Mouse (Mus musculus): Measurements from ENCODE around the gene Dnaic2.

Dnaic2 gene

DNA sequence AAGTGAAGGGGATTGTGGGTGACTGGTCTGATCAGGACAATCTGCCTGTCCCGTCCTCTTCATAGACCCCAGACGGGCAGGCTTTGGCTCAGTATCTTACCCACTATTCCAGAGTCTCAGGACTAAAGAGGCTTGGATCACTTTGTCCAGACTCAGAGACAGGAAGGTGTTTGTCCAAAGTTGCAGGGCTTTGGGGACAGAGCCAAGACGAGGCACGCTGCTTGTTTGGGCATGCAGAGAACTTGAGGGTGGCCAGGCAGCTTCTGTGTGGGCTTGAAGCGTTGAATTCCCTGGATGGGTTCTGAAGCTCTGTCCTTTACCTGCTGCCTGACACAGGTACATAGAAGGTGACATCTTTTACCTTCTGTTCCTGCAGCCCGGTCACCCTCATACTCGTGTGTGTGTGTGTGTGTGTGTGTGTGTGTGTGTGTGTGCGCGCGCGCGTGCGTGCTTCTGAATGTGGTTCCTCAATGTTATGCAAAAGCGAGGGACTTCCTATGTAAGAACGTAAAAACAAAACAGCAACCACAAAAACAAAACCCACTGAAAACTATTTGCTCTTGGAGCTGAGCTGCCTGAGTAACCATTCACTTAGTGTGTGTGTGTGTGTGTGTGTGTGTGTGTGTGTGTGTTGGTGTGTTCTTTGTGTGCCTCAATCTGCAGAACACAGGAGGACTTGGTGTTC lies 24.8 kb upstream of the Dnaic2 start:
- DNase-seq (ENCODE audit: low read depth, low spot score): no peak

GRCm38 (mm10) chr11:114702996-114703361 lies 24.2 kb upstream of the Dnaic2 start:
- no peak for DNase-seq (ENCODE audit: low read depth, low spot score)

DNA sequence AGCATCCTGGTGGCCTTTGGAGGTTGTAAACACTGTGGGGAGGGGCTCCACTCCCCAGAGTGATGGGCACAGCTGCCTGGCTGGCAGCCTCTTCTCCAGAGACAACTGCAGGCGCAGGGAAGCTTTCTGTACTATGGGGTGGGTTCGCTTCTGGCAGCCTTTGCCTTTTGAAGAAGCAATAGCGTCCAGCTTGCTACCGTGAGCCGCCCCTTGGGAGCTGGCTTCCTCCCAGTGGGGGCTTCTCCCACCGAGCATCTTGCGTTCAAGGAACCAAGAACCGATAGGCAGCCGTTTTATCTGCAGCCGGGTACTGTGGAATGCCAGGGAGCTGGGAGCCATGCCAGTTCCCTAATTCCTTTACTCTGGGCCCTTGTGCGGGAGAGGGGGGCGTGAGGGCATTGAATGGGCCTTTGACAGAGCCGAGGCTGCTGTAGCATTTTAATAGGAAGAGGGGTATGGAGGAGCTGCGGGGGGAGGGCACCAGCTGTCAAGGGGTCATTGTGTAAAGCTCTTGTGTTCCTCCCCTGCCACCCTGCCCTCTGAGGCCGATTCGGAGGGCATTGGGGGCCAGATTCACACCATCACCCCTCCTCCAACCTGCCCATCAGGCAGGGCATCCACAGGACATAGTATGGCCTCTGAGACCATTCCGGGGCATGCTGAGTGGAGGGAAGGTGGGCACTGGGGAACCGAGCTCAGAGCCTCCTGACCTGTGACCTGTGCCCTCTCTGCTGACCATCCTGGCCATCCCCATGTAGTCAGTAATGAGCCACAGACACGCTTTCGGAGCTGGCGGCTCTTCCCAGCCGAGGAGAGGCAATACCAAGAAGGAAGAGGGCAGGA lies 22.9 kb upstream of the Dnaic2 start:
- DNase-seq (ENCODE audit: low read depth, low spot score): peak; percentile 73

DNA sequence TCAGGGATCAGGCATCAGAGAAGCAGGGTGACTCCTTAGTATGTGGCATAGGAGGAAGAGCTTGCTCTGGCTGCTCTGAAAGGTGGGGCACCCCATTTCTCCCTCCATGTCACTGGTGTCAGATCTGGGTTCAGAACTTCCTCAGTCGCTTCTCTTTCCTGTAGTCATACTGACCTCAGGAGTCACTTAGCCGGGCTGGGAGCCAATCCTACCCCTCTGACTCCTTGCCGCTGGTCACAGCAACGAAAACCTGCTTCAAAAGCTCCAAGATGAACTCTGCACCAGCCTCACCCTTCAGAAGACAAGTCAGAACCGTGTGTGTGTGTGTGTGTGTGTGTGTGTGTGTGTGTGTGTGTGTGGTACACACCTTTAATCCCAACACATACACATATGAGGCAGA lies 20.9 kb upstream of the Dnaic2 start:
- DNase-seq (ENCODE audit: low read depth, low spot score): no peak

GRCm38 (mm10) chr11:114711393-114711792 lies 15.8 kb upstream of the Dnaic2 start:
- no peak for DNase-seq (ENCODE audit: low read depth, low spot score)

- DNase-seq (ENCODE audit: low read depth, low spot score): no peak
Observed at GRCm38 (mm10) chr11:114711861-114712260, 15.3 kb upstream of the Dnaic2 start.

DNA sequence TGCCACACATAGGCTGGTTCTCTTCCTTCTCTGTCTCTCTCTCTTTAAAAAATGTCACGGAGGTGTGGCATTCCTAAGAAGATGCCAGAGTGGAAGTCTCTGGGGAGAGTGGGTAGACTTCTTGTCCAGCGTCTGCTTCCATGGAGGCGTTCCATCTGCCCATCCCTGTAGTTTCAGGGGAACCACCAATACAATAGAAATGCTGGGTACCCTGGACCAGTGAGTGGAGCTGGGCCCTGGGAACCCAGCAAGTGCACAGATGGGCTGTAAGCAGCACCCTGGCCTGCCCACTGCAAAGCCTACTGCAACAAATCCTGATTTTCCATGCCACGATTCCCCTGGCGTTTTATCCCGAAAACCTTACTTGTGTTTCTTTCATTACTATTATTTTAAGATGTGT lies 12.7 kb upstream of the Dnaic2 start:
- peak; percentile 44 for DNase-seq (ENCODE audit: low read depth, low spot score)

DNA sequence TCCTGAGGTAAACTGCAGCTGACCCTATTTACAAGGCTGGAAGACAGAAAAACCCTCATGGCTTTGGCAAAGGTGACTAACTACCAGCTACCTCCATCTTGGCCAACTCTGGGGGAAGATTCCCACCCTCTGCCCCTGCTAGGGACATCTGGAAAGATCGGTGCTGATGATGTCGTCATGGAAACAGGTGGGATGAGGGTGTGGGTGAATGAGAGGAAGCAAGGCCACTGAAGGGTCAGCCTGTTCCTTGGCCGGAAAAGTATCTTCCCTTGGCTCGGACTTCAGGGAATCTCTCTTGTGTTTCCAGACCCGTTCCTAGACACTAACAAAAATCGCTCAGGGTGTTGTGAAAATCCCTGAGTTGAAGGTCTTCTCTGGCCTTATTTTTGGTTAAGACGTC lies 11.7 kb upstream of the Dnaic2 start:
- no peak for DNase-seq (ENCODE audit: low read depth, low spot score)

GRCm38 (mm10) chr11:114720535-114720934 lies 6.7 kb upstream of the Dnaic2 start:
- no peak for DNase-seq (ENCODE audit: low read depth, low spot score)

GRCm38 (mm10) chr11:114722438-114722837 lies 4.8 kb upstream of the Dnaic2 start:
- no peak for DNase-seq (ENCODE audit: low read depth, low spot score)

DNA sequence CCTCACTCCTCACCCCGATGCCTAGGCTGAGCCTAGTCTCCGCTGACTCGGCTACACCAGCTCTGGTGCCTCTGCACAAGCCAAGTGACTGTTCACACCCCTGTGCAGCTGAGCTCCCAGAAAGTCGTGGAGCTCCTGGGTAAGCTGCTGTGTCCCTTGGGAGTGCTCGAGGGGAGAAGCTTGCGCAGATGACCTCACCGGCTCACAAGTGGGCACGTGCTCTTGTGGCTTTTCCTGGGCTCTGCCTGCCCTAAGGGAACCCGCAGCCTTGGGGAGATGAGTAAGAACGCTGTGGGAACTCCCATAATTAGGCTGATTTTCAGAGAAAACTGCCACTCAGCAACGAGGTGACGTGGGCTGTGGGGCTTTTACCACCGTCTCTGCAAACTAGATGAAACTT lies 4.2 kb upstream of the Dnaic2 start:
- no peak for DNase-seq (ENCODE audit: low read depth, low spot score)

DNA sequence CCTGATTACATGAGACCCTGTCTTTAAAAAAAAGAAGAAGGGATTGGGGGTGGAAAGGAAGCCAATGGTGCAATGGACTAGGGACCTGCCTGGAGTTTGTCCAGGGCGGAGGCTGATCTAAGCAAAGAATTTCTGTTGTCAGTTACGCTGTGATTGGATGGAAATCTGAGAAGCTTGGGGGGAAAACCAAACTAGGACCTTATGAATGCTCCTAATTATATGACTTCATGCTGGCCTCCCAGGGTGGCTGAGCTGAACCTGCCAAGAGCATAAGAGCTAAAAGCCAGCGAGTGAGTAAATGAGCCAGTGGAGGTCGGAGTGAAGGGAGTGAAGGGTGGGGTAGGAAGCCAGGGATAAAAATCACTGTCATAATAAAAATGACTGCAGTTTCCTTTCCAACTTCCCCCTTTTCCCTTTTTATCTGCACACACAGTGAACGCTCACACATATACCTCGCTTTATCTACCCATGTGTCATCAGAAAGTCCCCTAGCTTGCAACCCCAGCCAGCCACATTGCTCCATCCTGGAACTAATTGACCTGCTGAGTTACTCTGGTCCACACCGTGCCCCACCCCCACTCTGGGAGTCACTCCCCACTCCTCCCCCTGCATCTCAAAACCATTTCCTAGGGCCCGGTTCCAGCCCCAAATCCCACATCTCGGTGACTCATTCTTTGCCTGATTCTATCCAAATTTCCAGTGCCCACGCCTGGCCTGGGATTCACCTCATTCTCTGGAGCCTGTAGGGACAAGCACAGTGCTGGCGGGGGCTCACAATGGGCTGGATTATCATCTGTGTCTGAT lies 2.2 kb upstream of the Dnaic2 start:
- DNase-seq (ENCODE audit: low read depth, low spot score): no peak

- DNase-seq (ENCODE audit: low read depth, low spot score): no peak
Observed at GRCm38 (mm10) chr11:114727826-114728186, 598 bp downstream of the Dnaic2 start.

DNA sequence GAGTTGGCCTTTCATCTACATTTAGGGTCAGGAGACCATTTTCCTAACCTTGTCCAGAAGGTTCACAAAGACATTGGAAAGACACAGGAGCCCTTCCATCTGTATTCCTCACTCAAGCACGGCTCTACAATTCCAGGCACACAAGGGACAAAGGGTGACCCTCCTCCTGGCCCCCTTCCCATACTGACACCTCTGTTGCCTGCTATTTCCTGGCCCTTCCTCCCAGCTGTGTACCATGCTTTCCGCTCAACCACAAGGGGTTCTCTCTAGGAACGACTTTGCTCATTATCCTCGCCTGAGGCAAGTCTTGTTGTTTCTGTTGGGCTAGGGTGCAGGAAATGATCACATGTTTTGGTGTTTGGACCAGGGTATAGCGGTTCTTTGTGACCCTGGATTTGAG lies 1.1 kb downstream of the Dnaic2 start:
- DNase-seq (ENCODE audit: low read depth, low spot score): no peak

DNA sequence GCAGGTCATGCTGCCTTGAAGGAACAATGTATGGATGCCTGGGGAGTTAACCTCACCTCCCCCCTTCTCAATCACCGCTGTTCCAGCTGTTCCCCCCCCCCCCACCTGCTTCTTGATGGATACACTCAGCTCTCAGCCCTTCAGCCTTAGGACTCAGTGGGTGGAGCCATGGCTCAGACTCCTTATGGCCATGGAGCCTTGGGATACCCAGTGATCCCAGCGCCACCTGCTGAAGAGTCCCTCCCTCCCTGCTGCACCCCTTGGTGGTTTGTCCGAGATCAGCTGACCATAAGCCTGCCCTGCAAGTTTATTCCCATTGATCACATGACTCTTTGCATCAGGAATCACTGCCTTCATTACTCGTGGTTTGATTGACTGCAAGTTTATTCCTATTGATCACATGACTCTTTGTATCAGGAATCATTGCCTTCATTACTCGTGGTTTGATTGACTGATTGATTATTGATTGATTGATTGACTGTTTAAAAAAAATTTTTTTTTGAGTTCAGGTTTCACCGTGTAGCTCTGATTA lies 2.7 kb downstream of the Dnaic2 start:
- DNase-seq (ENCODE audit: low read depth, low spot score): no peak

- DNase-seq (ENCODE audit: low read depth, low spot score): no peak
Observed at GRCm38 (mm10) chr11:114731711-114732110, 4.5 kb downstream of the Dnaic2 start.

- no peak for DNase-seq (ENCODE audit: low read depth, low spot score)
Observed at GRCm38 (mm10) chr11:114732890-114733289, 5.7 kb downstream of the Dnaic2 start.

DNA sequence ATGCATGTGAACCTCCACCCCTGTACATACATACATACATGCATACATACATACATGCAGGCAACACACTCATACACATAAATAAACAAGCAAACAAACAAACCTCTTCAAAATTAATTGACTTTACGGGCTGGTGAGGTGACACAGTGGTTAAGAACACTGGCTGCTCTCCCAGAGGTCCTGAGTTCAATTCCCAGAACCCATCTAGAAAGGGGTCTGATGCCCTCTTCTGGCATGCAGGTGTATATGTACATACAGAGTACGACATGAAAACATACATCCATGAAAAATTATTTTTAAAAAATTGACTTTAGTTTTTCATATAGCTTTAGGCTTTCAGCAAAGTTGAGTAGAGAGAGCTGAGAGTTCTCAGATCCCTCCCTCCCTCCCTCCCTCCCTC lies 8.9 kb downstream of the Dnaic2 start:
- DNase-seq (ENCODE audit: low read depth, low spot score): no peak

- DNase-seq (ENCODE audit: low read depth, low spot score): no peak
Observed at GRCm38 (mm10) chr11:114736913-114737624, 9.9 kb downstream of the Dnaic2 start.

DNA sequence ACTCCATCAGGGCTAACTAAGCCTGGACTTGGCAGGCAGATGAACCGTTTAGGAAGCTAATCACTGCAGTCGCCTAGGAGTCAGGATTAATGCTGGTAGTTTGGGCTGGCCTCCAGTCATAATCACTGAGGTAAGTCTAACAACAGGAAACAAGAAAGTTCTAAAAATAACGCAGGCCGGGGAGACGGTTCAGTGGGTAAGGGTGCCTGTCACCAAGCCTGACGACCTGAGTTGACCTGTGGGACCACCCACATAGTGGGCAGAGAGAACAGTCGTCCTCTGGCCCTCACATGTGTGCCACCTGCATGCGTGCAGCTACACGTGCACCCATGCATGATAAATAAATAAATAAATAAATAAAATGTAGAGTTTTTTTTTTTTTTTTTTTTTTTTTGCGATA lies 13.4 kb downstream of the Dnaic2 start:
- no peak for DNase-seq (ENCODE audit: low read depth, low spot score)

DNA sequence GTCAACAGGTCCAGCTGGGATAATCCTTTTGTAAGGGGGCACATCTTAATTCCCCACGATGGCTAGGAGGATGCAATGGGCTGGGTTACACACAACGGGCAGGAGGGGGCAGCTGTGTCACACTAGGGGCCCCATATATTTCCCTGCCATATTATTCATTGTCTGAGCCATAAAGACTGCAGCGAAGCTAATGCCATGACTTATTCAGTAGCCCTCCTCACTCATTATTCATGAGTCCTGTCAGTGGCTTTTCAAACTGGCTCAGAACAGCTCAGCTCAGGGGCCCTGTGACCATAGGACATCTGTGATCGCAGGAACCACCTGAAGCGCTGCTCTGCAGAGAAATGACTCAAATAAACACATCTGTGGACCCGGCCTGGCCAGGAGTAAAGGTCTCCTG lies 14.2 kb downstream of the Dnaic2 start:
- no peak for DNase-seq (ENCODE audit: low read depth, low spot score)

DNA sequence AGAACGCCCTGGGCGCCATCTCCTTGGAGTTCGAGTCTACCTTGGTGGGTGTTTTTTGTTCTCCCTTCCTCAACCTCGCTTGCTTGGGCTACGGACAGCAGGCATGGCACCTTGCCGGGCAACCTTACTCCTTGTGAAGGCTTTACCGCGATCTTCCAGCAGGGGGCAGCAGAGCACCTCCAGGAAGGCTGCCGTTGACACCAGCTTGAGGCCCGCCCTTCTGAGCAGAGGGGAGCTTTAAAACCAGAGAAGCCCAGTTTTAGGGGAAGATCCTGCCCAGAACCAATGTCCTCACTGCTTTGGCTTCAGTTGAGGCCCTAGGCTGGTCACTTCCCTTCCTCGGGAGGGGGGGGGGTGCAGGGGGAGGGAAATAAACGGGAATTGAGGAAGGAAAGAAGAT lies 17.9 kb downstream of the Dnaic2 start:
- no peak for DNase-seq (ENCODE audit: low read depth, low spot score)
